Mouse (Mus musculus) bone marrow macrophage, adult 2 months (primary cell): Measurements from ENCODE around the gene Notch2. TPM values are rescaled to one million over a fixed set of nuclear protein-coding genes. Genes with fewer than 3 reads are reported as not detected.
A peak's percentile ranks its signal among the peaks of the same experiment; 100 is the strongest.

Experiments
- H3K27ac ChIP-seq: 2 replicates; pipeline ENCODE4 v1.5.1; 2012; ENCODE audit warnings: low read depth, low read length; ENCODE audit not compliant: insufficient read depth
- H3K4me1 ChIP-seq: 2 replicates; pipeline ENCODE4 v1.6.1; 2012; ENCODE audit warnings: low read length; ENCODE audit not compliant: control insufficient read depth, insufficient read depth
- H3K4me3 ChIP-seq: 2 replicates; pipeline ENCODE4 v1.5.1; 2012; ENCODE audit warnings: mild to moderate bottlenecking, low read length, moderate library complexity; ENCODE audit not compliant: insufficient read depth
- CTCF ChIP-seq: IDR thresholded peaks from 2 replicates; pipeline ENCODE4 v1.5.1; 2012; ENCODE audit warnings: low read depth, mild to moderate bottlenecking, low read length, moderate library complexity
- POLR2A ChIP-seq: IDR thresholded peaks from 2 replicates; pipeline ENCODE4 v1.6.1; 2012; ENCODE audit warnings: mild to moderate bottlenecking, low read depth, low read length, borderline replicate concordance
- polyA plus RNA-seq: library from polyadenylated mRNA; stranded (reverse); fragments of >200 nt; gene quantifications from 2 replicates; pipeline ENCODE4 v1.2.4, GENCODE M21; 2012; ENCODE audit not compliant: missing spikeins, insufficient read depth, insufficient read length

The Notch2 gene
- polyA plus RNA-seq, 1 experiment, result 82.2 TPM

DNA sequence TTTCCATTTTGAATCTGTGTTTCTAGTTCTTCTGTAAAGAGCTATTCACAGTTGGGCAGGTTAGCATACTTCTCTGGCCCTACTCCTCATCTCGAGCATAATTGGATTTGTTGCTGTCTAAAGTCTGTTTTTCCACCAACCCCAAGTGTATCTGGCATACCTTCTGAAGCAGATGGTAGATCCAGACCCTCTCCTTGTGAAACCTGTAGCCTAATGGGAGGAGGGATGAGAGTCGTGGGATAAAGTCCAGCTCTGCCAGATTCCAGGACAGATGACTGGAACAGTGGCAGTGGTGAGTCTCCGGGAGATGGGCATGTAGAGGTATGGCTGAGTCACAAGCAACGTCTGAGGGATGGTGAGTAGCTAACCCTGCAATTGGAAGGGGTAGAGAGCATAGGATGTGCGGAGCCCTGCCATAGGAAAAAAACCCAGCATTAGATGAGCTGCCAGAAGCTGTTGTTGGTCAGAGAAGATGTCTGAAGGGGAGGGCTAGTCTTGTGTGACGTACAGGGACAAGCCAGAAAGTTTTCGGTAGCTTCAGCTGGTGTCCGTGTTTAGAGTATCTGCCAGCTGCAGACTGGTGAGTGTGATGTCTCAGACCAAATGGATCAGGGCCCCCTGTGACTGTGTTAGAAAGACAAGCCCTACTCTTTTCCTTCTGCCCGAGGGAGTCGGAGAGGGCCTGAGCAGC lies 79.5 kb downstream of the Notch2 start:
- H3K4me3 ChIP-seq, result no peak overlapping the region
- peaks cover 3% of the 10 kb centered on the region for H3K4me1 ChIP-seq
- H3K27ac ChIP-seq, result no peak overlapping the region
- TF ChIP-seq CTCF, result no peak
- TF ChIP-seq POLR2A, result no peak

- Histone ChIP-seq H3K27ac (no peak overlapping the region), H3K4me1 (no peaks in the 10 kb centered on the region; the same call in 1 of the 2 replicates), H3K4me3 (no peak overlapping the region)
- TF ChIP-seq POLR2A, result no peak
Measured at GRCm38 (mm10) chr3:98093954-98094353, 80.6 kb downstream of the Notch2 start.

DNA sequence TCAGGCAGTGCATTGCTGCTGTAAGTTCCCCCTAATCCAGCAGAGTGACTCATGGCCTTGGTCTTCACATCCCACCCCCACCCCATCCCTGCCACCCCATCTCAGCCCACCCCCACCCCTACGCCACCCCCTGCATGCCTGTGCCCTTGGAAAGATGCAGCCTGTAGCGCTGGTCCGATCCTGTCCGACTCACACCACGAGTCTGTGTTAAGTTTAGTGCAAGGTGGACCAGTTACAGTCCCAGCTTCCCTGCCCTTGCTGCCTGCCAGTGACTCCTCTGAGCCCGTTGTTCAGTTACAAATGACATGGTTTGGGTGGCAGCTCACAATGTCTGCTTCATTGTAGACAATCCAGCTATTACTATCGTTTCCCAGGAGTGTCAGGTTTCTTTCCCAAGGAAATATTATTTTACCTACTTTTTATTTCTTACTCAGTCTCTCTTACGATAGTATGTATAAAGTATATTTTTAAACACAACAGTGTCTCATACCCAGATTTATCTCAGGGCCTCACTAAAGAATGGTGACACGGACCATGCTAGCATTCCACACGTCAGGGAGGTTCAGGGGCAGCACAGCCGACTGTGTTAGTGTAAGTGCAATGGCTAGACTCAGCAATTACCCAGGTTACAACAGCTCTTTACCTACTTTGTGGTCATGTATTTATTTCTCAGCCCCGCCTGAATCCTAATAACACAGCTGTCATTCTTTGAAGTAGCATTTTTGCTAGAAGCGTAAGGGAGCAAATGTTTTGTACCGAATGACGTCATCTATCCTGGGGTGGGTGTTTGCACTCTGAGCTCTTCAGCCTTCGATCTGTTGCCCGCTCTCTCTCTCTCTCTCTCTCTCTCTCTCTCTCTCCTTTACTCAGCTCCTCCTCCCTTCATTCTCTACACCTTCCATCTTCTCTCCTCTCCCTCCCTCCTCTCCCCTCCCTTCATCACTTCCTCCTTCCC lies 81.6 kb downstream of the Notch2 start:
- Histone ChIP-seq H3K4me3 (no peak overlapping the region), H3K27ac (no peak overlapping the region), H3K4me1 (no peaks in the 10 kb centered on the region)
- no peak for TF ChIP-seq CTCF

DNA sequence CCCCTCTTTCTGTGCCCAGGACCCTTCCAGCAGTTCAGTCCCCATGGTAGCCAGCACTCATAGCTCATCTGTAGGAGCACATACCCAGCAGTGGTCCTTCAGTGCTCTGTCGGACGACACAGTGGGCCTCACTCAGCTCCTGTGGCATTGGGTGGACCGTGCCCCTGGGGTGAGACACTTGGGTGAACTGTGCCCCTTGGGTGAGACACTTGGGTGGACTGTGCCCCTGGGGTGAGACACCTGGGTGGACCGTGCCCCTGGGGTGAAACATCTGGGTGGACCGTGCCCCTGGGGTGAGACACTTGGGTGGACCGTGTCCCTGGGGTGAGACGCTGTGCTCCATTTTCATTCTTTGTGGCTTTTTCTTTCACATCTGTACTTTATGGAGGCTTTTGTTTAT lies 83.7 kb downstream of the Notch2 start:
- Histone ChIP-seq H3K27ac (no peak overlapping the region), H3K4me3 (no peak overlapping the region), H3K4me1 (no peaks in the 10 kb centered on the region)
- no peak for TF ChIP-seq CTCF
- TF ChIP-seq POLR2A, result no peak

- TF ChIP-seq POLR2A, result no peak
- no peak for TF ChIP-seq CTCF
- H3K4me3 ChIP-seq, result no peak overlapping the region
- no peak overlapping the region for H3K27ac ChIP-seq
- no peaks in the 10 kb centered on the region for H3K4me1 ChIP-seq
Measured at GRCm38 (mm10) chr3:98098676-98099075, 85.3 kb downstream of the Notch2 start.

GRCm38 (mm10) chr3:98099287-98099686 lies 86.0 kb downstream of the Notch2 start:
- Histone ChIP-seq H3K27ac (no peak overlapping the region), H3K4me3 (no peak overlapping the region), H3K4me1 (no peaks in the 10 kb centered on the region)
- TF ChIP-seq CTCF (peak; percentile 75), POLR2A (no peak)

DNA sequence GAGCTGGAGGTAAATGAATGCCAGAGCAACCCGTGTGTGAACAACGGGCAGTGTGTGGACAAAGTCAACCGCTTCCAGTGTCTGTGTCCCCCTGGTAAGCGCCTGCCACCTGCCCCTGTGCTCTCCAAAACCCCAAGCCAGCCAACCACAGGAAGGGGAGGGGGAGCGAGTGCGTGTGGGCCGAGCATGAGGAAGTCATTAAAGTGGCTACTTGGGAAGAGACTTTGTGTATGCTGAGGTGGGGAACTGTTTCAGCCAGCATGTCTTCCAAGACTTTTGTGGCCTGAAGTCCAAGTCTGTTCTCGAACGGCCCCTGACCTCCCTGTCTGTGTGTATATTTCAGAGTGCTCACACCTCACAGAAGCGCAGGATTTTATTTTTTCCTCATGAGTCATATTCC lies 88.2 kb downstream of the Notch2 start:
- H3K4me3 ChIP-seq, result no peak overlapping the region
- H3K27ac ChIP-seq, result no peak overlapping the region
- H3K4me1 ChIP-seq, result no peaks in the 10 kb centered on the region
- TF ChIP-seq CTCF, result no peak
- TF ChIP-seq POLR2A, result no peak

GRCm38 (mm10) chr3:98104851-98105471 lies 91.6 kb downstream of the Notch2 start:
- H3K4me3 ChIP-seq, result no peak overlapping the region
- H3K27ac ChIP-seq, result no peak overlapping the region
- TF ChIP-seq POLR2A (no peak), CTCF (no peak)
- no peaks in the 10 kb centered on the region for H3K4me1 ChIP-seq

- H3K4me3 ChIP-seq, result no peak overlapping the region
- H3K4me1 ChIP-seq, result no peaks in the 10 kb centered on the region
- no peak for TF ChIP-seq POLR2A
- no peak overlapping the region for H3K27ac ChIP-seq
Measured at GRCm38 (mm10) chr3:98105496-98105895, 92.2 kb downstream of the Notch2 start.

GRCm38 (mm10) chr3:98106115-98106514 lies 92.8 kb downstream of the Notch2 start:
- H3K4me3 ChIP-seq, result no peak overlapping the region
- TF ChIP-seq POLR2A (no peak), CTCF (no peak)
- H3K4me1 ChIP-seq, result no peaks in the 10 kb centered on the region

More at GRCm38 (mm10) chr3:98106115-98106514, 92.8 kb downstream of the Notch2 start:
- no peak overlapping the region for H3K27ac ChIP-seq
